Mouse (Mus musculus) ES-Bruce4 (cell line): ENCODE results near the gene Pole2. TPM values are rescaled to one million over a fixed set of nuclear protein-coding genes. Genes with fewer than 3 reads are reported as not detected.
"Not testable (repeated sequence)": the region's sequence is repeated elsewhere in the genome, so short reads cannot be mapped to it uniquely, and the experiment has no call there.

Experiments
- H3K27ac ChIP-seq: 2 replicates; pipeline ENCODE4 v1.5.1; 2012; ENCODE audit warnings: low read length, inconsistent platforms; ENCODE audit not compliant: insufficient read depth
- H3K27me3 ChIP-seq: 2 replicates; pipeline ENCODE4 v1.6.1; 2012; ENCODE audit warnings: mild to moderate bottlenecking, low read length, inconsistent platforms; ENCODE audit not compliant: control insufficient read depth, poor library complexity, insufficient read depth, severe bottlenecking
- H3K36me3 ChIP-seq: 2 replicates; pipeline ENCODE4 v1.6.1; 2012; ENCODE audit warnings: inconsistent platforms, mild to moderate bottlenecking, low read length, moderate library complexity; ENCODE audit not compliant: control insufficient read depth, poor library complexity, insufficient read depth, severe bottlenecking
- H3K4me1 ChIP-seq: one replicate; pipeline ENCODE4 v1.8.1; 2011; ENCODE audit warnings: low read length; ENCODE audit not compliant: control insufficient read depth, insufficient read depth
- H3K4me3 ChIP-seq: 2 replicates; pipeline ENCODE4 v1.5.1; 2011; ENCODE audit warnings: low read depth, mild to moderate bottlenecking, low read length
- H3K9ac ChIP-seq: 2 replicates; pipeline ENCODE4 v1.6.1; 2012; ENCODE audit warnings: low read depth, mild to moderate bottlenecking, inconsistent platforms; ENCODE audit not compliant: poor library complexity, severe bottlenecking
- H3K9me3 ChIP-seq: replicated peaks from 2 replicates; pipeline ENCODE4 v1.6.1; 2012; ENCODE audit warnings: mild to moderate bottlenecking, low read length, inconsistent platforms; ENCODE audit not compliant: control insufficient read depth, poor library complexity, insufficient read depth, severe bottlenecking
- CTCF ChIP-seq: IDR thresholded peaks from one replicate; pipeline ENCODE4 v1.8.1; 2011; ENCODE audit warnings: low read depth, low read length
- EP300 ChIP-seq: IDR thresholded peaks from 2 replicates; pipeline ENCODE4 v1.6.1; 2011; ENCODE audit warnings: low read depth, low read length; ENCODE audit not compliant: insufficient read depth
- POLR2A ChIP-seq: IDR thresholded peaks from one replicate; pipeline ENCODE4 v1.8.1; 2011; ENCODE audit warnings: low read length; ENCODE audit not compliant: insufficient read depth
- polyA plus RNA-seq: library from polyadenylated mRNA; stranded (reverse); fragments of >200 nt; gene quantifications from 2 replicates; pipeline ENCODE4 v1.2.4, GENCODE M21; 2011; ENCODE audit warnings: low read depth; ENCODE audit not compliant: missing spikeins, insufficient read depth, insufficient read length

Pole2 gene
- polyA plus RNA-seq, 1 experiment = 26.6 TPM

- Histone ChIP-seq H3K27me3 (no peaks in the 10 kb centered on the region), H3K9ac (no peak overlapping the region), H3K4me1 (peaks cover 2% of the 10 kb centered on the region), H3K4me3 (no peak overlapping the region), H3K36me3 (no peaks in the 10 kb centered on the region), H3K9me3 (no peaks in the 10 kb centered on the region), H3K27ac (no peak overlapping the region)
- TF ChIP-seq EP300 (no peak), POLR2A (no peak), CTCF (no peak)
Measured at GRCm38 (mm10) chr12:69164904-69165303, 63.1 kb downstream of the Pole2 start.

- not testable (repeated sequence) for H3K27ac ChIP-seq, H3K9ac ChIP-seq, H3K9me3 ChIP-seq, H3K36me3 ChIP-seq, H3K27me3 ChIP-seq, H3K4me1 ChIP-seq, H3K4me3 ChIP-seq
Measured at GRCm38 (mm10) chr12:69163586-69163985, 64.4 kb downstream of the Pole2 start.

DNA sequence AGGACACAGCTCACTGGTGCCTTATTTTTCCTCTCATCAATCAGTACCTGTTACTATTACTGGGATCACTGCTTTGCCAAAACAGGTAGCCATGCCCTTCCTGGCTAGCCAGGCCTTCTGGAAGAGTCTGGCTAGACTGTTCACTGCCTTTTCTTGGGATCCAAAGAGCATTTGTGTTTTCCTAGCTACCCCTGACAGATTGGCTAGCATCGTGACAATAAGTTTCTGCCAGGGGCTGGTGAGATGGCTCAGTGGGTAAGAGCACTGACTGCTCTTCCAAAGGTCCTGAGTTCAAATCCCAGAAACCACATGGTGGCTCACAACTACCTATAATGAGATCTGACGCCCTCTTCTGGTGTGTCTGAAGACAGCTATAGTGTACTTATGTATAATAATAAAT, 67.3 kb downstream of the Pole2 start:
- not testable (repeated sequence) for H3K4me1 ChIP-seq, H3K9me3 ChIP-seq, H3K27ac ChIP-seq, H3K27me3 ChIP-seq, H3K9ac ChIP-seq, H3K4me3 ChIP-seq
- H3K36me3 ChIP-seq = peaks cover 26% of the 10 kb centered on the region

GRCm38 (mm10) chr12:69159578-69159940, 68.4 kb downstream of the Pole2 start:
- H3K4me3 ChIP-seq = no peak overlapping the region; the same call in 1 of the 2 replicates
- H3K4me1 ChIP-seq = no peaks in the 10 kb centered on the region
- no peaks in the 10 kb centered on the region for H3K9me3 ChIP-seq
- no peak for TF ChIP-seq CTCF
- TF ChIP-seq POLR2A = no peak
- no peak for TF ChIP-seq EP300
- H3K36me3 ChIP-seq = peaks cover 26% of the 10 kb centered on the region
- no peak overlapping the region for H3K9ac ChIP-seq
- H3K27ac ChIP-seq = no peak overlapping the region; the same call in 1 of the 2 replicates
- H3K27me3 ChIP-seq = no peaks in the 10 kb centered on the region

- Histone ChIP-seq H3K4me3 (peak within 1 kb of the TSS; percentile 99), H3K9ac (peak within 1 kb of the TSS; percentile 97), H3K27ac (peak within 1 kb of the TSS; percentile 62), H3K36me3 (peaks cover 26% of the 10 kb centered on the region)
- not testable (repeated sequence) for H3K9me3 ChIP-seq, H3K4me1 ChIP-seq, H3K27me3 ChIP-seq
Measured at GRCm38 (mm10) chr12:69158765-69159577, 69.0 kb downstream of the Pole2 start, which contains the start of gene Rps29. Rps29 (minus strand) TSS chr12:69159186.

DNA sequence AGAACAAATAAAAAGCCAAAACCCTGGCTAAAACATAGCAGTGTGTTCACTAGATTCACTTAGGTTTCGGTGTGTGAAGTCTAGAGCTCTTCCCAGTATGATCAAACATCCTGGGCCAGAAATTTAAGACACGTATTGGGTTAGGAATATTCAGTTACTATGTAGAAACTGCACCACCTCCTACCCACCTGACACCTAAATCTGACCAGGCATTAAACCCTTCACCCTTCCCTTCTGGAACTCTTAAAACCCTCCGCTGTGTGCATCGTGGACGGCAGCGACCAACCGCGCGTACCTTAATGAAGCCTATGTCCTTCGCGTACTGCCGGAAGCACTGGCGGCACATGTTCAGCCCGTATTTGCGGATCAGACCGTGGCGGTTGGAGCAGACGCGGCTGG, 69.6 kb downstream of the Pole2 start:
- H3K9ac ChIP-seq = peak overlapping the region; percentile 97
- H3K27me3 ChIP-seq = no peaks in the 10 kb centered on the region
- peaks cover 26% of the 10 kb centered on the region for H3K36me3 ChIP-seq
- no peak for TF ChIP-seq CTCF
- TF ChIP-seq POLR2A = no peak
- no peak for TF ChIP-seq EP300
- peak overlapping the region; percentile 62 for H3K27ac ChIP-seq
- H3K4me1 ChIP-seq = no peaks in the 10 kb centered on the region
- H3K4me3 ChIP-seq = peak overlapping the region; percentile 99
- H3K9me3 ChIP-seq = no peaks in the 10 kb centered on the region
